Mouse (Mus musculus) midbrain, embryonic 16.5 days (tissue): ENCODE measurements around the gene Igf2. TPM values are rescaled to one million over a fixed set of nuclear protein-coding genes. Genes with fewer than 3 reads are reported as not detected.
A peak's percentile ranks its signal among the peaks of the same experiment; 100 is the strongest.

Experiments
- ATAC-seq: fragments of 200-750 bp; cut with Nextera tagmentation; 2 replicates; pipeline ENCODE4 v1.8.0; 2017; ENCODE audit warnings: moderate TSS enrichment
- H3K27ac ChIP-seq: fragments of 300-500 bp; sonication (generic); 2 replicates; pipeline ENCODE4 v1.5.1; 2014; ENCODE audit warnings: mild to moderate bottlenecking, low read length, mixed read lengths
- H3K27me3 ChIP-seq: fragments of 300-500 bp; sonication (generic); 2 replicates; pipeline ENCODE4 v1.6.1; 2014; ENCODE audit warnings: low read depth, low read length, mixed read lengths; ENCODE audit not compliant: control insufficient read depth, insufficient read depth
- H3K36me3 ChIP-seq: fragments of 300-500 bp; sonication (generic); 2 replicates; pipeline ENCODE4 v1.6.1; 2014; ENCODE audit warnings: mild to moderate bottlenecking, low read length, moderate library complexity, mixed read lengths; ENCODE audit not compliant: control insufficient read depth, insufficient read depth
- H3K4me1 ChIP-seq: fragments of 300-500 bp; sonication (generic); 2 replicates; pipeline ENCODE4 v1.6.1; 2014; ENCODE audit warnings: mild to moderate bottlenecking, low read length, mixed read lengths; ENCODE audit not compliant: control insufficient read depth, insufficient read depth
- H3K4me2 ChIP-seq: fragments of 300-500 bp; sonication (generic); 2 replicates; pipeline ENCODE4 v1.6.1; 2014; ENCODE audit warnings: mild to moderate bottlenecking, low read length, mixed read lengths
- H3K4me3 ChIP-seq: fragments of 300-500 bp; sonication (generic); 2 replicates; pipeline ENCODE4 v1.5.1; 2014; ENCODE audit warnings: low read depth, mild to moderate bottlenecking, low read length, moderate library complexity, mixed read lengths
- H3K9ac ChIP-seq: fragments of 300-500 bp; sonication (generic); 2 replicates; pipeline ENCODE4 v1.6.1; 2014; ENCODE audit warnings: low read depth, low read length, mixed read lengths
- H3K9me3 ChIP-seq: fragments of 300-500 bp; sonication (generic); replicated peaks from 2 replicates; pipeline ENCODE4 v1.6.1; 2014; ENCODE audit warnings: mild to moderate bottlenecking, low read length, mixed read lengths; ENCODE audit not compliant: control insufficient read depth, poor library complexity, severe bottlenecking
- WGBS: fragments of 180-500 bp; shearing (Covaris S2); extraction: QIAGEN DNeasy Blood & Tissue Kit; methylation state at CpG from one replicate; pipeline ENCODE4 v1.1.7; 2014; 5-methylcytosine and 5-hydroxymethylcytosine counted together
- polyA plus RNA-seq: library from polyadenylated mRNA; unstranded; fragments of >200 nt; fragmentation: Nextera tagmentation; extraction: Ambion mirVana; gene quantifications from 2 replicates; pipeline ENCODE4 v1.2.1, GENCODE M21; 2015

The Igf2 gene
- polyA plus RNA-seq = 88.2 and 90.7 TPM in 2 replicates

DNA sequence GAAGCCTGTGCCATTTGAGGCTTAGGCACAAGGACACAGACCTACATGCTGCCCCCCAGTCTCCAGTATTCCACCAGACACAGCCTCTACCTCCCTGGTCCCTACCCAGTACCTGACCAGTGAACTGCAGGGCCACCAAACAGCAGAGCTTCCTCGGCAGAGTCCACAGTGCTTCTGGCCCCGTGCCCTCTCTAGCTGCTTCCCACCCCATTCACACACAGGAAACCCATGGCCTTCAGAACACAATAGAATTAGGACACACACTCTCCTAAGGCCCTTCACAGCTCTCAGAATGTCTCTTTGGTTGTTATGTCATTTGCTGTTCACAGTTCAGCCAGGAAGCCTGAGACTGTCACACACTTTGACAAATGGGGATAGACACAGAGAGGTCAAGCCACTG is at the start of gene Igf2:
Gene Igf2, minus strand, starts transcription at position 158 of the 400 bp plus-strand sequence.
- Histone ChIP-seq H3K4me2 (no peak within 1 kb of the TSS), H3K4me3 (no peak within 1 kb of the TSS), H3K9me3 (no peaks in the 10 kb centered on the region; the same call in 1 of the 2 replicates), H3K9ac (no peak within 1 kb of the TSS), H3K36me3 (no peaks in the 10 kb centered on the region), H3K27ac (no peak within 1 kb of the TSS), H3K4me1 (no peaks in the 10 kb centered on the region), H3K27me3 (peaks cover 41% of the 10 kb centered on the region)
- no peak for ATAC-seq
- 62% methylated on average over 2 of the region's 2 CpGs for WGBS

DNA sequence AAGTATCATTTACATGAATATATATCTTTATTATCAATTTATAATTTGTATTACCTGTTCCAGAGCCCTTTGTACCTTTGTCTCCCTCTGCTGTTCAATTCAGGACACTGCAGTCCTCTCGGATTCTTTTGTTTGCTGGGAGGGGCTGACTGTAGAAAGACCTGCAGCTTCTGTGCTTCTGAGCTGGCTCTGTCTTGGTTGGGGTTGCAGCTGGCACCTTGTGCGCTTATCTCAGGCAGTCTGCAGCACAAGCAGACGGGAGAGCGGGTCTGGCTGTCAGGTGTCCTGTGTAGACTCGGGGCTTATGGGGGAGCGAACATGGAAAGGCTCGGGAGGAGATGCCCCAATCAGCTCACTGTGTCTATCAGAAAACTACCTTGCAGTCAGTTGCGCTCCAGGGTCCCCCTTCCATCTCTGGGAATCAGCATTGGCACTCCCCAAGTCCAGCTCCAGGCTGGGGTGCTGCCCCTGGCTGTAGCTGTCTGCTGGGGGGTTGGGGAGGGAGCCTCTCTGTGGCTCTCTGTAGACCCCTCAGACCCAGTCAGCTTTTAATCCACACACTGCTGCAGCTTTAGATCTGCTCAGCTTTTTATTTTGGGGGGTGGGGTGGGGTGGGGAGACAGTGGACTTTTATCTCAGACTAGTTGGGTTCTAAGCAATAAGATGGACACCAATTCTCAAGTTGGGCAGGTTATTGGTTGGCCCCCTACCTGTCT is 48.3 kb upstream of the Igf2 start:
- Histone ChIP-seq H3K4me1 (no peaks in the 10 kb centered on the region; the same call in 1 of the 2 replicates), H3K9me3 (no peaks in the 10 kb centered on the region), H3K4me3 (peak overlapping the region; percentile 32), H3K4me2 (peak overlapping the region; percentile 65), H3K27ac (peak overlapping the region; percentile 55; the same call in 1 of the 2 replicates), H3K27me3 (no peaks in the 10 kb centered on the region), H3K36me3 (no peaks in the 10 kb centered on the region), H3K9ac (peak overlapping the region; percentile 74)
- no peak for ATAC-seq
- 12% methylated on average over 8 of the region's 8 CpGs for WGBS

DNA sequence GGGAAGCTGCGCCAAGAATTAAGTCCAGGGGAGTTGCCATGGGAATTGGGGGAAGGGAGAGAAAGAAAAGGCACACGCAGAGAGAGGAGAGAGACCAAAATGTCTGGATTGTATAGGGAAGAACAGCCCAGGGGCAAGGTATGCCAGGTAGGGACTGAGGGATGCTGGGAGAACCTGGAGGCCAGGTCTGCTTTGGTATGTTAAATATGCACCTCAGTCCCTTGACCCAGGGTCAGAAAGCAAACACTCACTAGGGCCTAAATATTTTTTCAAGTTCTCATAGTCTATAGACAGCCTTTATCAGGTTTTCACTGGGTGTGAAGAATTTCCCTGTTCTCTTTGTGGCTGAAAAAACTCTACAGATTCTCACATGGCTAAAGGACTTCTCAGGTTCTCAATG is 40.3 kb upstream of the Igf2 start:
- no peak for ATAC-seq
- 77% methylated on average over 2 of the region's 2 CpGs for WGBS

DNA sequence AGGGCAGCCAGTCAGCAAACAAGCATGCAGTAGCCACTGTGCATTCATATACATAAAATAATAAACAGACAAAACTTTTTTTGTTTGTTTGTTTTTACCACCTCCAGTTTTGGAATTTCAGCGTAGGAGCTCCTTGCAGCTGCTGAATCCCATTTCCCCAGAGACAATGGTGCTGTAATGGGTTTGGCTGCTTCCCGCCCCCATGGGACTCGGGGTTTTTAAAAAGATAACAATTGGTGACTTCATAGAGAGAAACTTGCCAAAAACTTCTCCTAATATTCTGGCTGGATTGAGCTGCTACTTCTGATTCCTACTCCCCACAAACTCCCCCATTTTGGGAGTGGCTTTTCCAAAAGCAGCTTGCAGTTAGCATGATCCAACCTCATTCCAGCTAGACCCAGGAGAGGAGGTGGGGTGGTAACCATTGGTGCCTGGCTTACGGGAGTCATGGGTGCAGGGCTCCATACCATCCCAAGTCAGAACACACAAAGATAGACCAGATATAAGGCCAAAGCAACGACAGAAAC is 32.8 kb upstream of the Igf2 start:
- ATAC-seq = no peak
- 64% methylated on average over 5 of the region's 5 CpGs for WGBS
- no peak overlapping the region for H3K27ac ChIP-seq
- no peak overlapping the region for H3K4me3 ChIP-seq
- H3K36me3 ChIP-seq = no peaks in the 10 kb centered on the region
- no peak overlapping the region for H3K9ac ChIP-seq
- no peaks in the 10 kb centered on the region for H3K4me1 ChIP-seq
- H3K9me3 ChIP-seq = no peaks in the 10 kb centered on the region
- no peaks in the 10 kb centered on the region for H3K27me3 ChIP-seq
- no peak overlapping the region for H3K4me2 ChIP-seq

More for the DNA sequence above, 40.3 kb upstream of the Igf2 start:
- H3K4me1 ChIP-seq = no peaks in the 10 kb centered on the region
- H3K9ac ChIP-seq = no peak overlapping the region
- no peak overlapping the region for H3K4me3 ChIP-seq
- H3K27me3 ChIP-seq = no peaks in the 10 kb centered on the region
- no peaks in the 10 kb centered on the region for H3K9me3 ChIP-seq
- no peak overlapping the region for H3K27ac ChIP-seq
- H3K4me2 ChIP-seq = no peak overlapping the region
- no peaks in the 10 kb centered on the region for H3K36me3 ChIP-seq

DNA sequence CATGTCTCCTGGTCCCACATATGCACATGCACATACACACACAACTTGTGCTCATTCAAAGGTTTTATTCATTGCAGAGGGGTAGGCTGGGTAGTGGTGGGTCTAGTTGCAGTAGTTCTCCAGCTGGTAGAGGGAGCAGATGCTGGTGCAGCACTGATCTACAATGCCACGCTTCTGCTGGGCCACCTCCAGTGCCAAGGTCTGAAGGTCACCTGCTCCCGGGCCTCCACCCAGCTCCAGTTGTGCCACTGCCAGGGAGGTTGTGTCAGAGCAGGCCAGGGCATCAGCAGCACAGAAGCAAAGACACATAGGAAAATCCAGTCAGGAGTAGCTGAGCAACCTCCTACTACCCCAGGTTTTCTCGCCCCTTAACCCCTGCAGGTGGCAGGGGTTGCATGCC is 12.0 kb upstream of the Igf2 start:
- H3K4me3 ChIP-seq = no peak overlapping the region
- WGBS = 83% methylated on average over 3 of the region's 3 CpGs
- ATAC-seq = no peak

DNA sequence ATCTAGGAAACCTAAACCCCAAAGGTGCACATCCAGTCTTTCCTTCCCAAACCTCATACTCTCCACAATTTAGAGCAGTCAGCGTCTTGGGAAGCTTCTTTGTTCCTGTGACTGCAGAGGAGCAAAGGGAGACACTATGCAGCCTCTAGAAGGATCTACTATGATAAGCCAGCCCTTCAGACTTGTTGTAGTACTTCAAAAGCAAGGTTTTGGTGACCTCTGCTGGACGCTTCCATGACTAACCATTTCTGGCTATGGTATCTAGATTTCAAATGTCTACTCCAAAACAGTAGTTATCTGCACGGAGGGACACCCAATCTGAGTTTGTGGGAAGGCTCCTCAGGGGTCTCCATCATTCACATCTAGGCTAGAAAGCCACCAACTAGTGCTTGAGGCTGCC is 9.0 kb upstream of the Igf2 start:
- no peaks in the 10 kb centered on the region for H3K36me3 ChIP-seq
- ATAC-seq = no peak
- no peak overlapping the region for H3K4me2 ChIP-seq
- no peak overlapping the region for H3K4me3 ChIP-seq
- no peaks in the 10 kb centered on the region for H3K27me3 ChIP-seq
- WGBS = 8% methylated on average over 3 of the region's 3 CpGs
- 0 out of 2 replicates have a peak, but pooled peaks cover 2% of the 10 kb centered on the region for H3K4me1 ChIP-seq
- no peaks in the 10 kb centered on the region for H3K9me3 ChIP-seq
- H3K27ac ChIP-seq = no peak overlapping the region
- no peak overlapping the region for H3K9ac ChIP-seq

More for the DNA sequence above, 12.0 kb upstream of the Igf2 start:
- Histone ChIP-seq H3K27me3 (no peaks in the 10 kb centered on the region), H3K36me3 (no peaks in the 10 kb centered on the region), H3K9me3 (no peaks in the 10 kb centered on the region), H3K27ac (no peak overlapping the region), H3K9ac (no peak overlapping the region), H3K4me2 (no peak overlapping the region), H3K4me1 (no peaks in the 10 kb centered on the region)

DNA sequence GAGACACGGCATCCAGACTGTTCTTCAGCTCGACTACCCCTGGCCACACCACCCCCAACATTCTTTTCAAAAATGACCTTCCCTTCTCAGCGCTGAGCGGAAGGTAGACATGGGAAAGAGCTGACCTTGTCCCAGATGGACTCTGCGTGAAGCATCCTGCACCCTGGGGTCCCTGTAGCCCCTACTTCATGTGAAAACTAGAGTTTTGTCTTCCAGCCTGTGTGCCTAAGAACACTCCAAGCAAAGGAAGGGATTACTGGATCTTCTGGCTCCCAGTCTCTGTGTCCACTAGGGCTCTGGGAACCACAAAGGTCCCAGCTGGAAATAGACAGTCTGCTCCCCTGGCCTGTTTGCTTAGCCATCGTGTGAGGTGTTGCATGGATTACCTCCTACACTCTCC is 8.5 kb upstream of the Igf2 start:
- Histone ChIP-seq H3K4me3 (no peak overlapping the region), H3K9ac (no peak overlapping the region), H3K4me1 (0 out of 2 replicates have a peak, but pooled peaks cover 2% of the 10 kb centered on the region), H3K9me3 (no peaks in the 10 kb centered on the region), H3K36me3 (no peaks in the 10 kb centered on the region), H3K27me3 (no peaks in the 10 kb centered on the region), H3K4me2 (no peak overlapping the region), H3K27ac (no peak overlapping the region)
- no peak for ATAC-seq
- WGBS = 67% methylated on average over 6 of the region's 6 CpGs

DNA sequence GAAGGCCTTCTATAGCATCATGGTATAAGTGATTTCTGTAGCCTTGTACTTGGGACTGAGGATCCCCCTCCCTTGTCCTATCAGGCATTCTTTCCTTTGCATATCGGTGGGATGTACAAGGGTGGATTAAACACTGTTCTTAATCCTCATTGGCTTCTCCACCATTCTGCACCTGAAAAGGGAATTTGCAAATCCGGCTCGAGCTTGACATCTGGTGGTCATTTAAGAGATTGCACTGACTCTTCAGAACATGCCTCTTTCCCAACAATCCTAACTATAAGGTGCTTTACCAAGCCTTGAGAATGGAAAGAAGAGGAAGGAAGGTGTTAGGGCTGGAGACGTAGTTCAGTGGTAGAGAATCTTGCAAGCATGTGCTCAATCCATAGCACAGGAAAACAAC is 5.5 kb upstream of the Igf2 start:
- 8% methylated on average over 4 of the region's 4 CpGs for WGBS
- Histone ChIP-seq H3K27ac (no peak overlapping the region), H3K9ac (no peak overlapping the region), H3K9me3 (no peaks in the 10 kb centered on the region; the same call in 1 of the 2 replicates), H3K4me2 (no peak overlapping the region), H3K4me3 (no peak overlapping the region), H3K36me3 (no peaks in the 10 kb centered on the region), H3K27me3 (peaks cover 3% of the 10 kb centered on the region; the same call in 1 of the 2 replicates), H3K4me1 (0 out of 2 replicates have a peak, but pooled peaks cover 2% of the 10 kb centered on the region)
- no peak for ATAC-seq

DNA sequence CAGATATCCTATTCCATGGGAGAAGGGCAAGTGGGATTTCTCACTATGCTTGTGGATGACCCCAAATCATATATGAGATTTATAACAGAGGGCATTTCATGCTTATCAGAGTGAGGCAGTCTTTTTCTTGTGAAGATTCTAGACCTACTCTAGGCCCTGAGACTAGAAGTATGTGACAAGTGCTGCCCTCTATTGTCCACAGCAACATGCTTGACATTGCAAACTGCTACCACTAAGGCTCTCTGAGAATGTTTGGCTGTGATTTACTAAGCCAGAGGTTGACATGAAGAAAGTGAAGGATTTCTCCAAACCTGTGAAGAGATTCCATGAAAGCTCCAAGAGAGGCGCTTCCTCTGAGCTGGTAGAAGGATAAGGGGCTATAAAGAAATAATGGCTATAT is 4.5 kb upstream of the Igf2 start:
- 93% methylated on average over 1 of the region's 1 CpGs for WGBS
- Histone ChIP-seq H3K4me3 (no peak overlapping the region), H3K36me3 (no peaks in the 10 kb centered on the region), H3K9me3 (no peaks in the 10 kb centered on the region; the same call in 1 of the 2 replicates), H3K4me1 (0 out of 2 replicates have a peak, but pooled peaks cover 2% of the 10 kb centered on the region), H3K27me3 (peaks cover 11% of the 10 kb centered on the region), H3K27ac (no peak overlapping the region), H3K4me2 (no peak overlapping the region), H3K9ac (no peak overlapping the region)
- ATAC-seq = no peak
